Mouse (Mus musculus): ENCODE data around the gene Mettl18.

Gene Mettl18

GRCm38 (mm10) chr1:164043549-164043948 is 48.9 kb downstream of the Mettl18 start:
- DNase-seq (ENCODE audit: low read depth, low spot score) = no peak
